Mouse (Mus musculus): ENCODE measurements around the gene Sept1. TPM values are rescaled to one million over a fixed set of nuclear protein-coding genes. Genes with fewer than 3 reads are reported as not detected.

The Sept1 gene
- total and polyA plus RNA-seq, 3 experiments: 30.6 to 116 TPM; not detected in 1

GRCm38 (mm10) chr7:127253821-127254769 is 21.2 kb upstream of the Sept1 start (continued):
- TF ChIP-seq POLR2AphosphoS2 (IDR thresholded peaks at IDR 0.05; ENCODE audit: low read length) (peak; percentile 61; the same call in 1 of the 2 replicates), EP300 (IDR thresholded peaks at IDR 0.05; ENCODE audit: low read depth in 1 of 2, low read length in 2 of 2) (no peak), USF1 (IDR thresholded peaks at IDR 0.05; ENCODE audit: low read depth, low read length) (peak; percentile 32; the same call in 1 of the 2 replicates), RAD21 (IDR thresholded peaks at IDR 0.05; ENCODE audit: low read depth, low read length) (no peak), SIN3A (IDR thresholded peaks at IDR 0.05; ENCODE audit: low read length) (peak; percentile 44; the same call in 1 of the 2 replicates), POLR2A (IDR thresholded peaks at IDR 0.05; ENCODE audit: control insufficient read depth in 1 of 2, insufficient read depth in 1 of 2, low read depth in 1 of 2, low read length in 2 of 2, poor library complexity in 1 of 2) (peak; percentile 48 to 64; a peak in 1 of 4 replicates), ZKSCAN1 (IDR thresholded peaks at IDR 0.05; ENCODE audit: low read depth, low read length) (no peak), BHLHE40 (IDR thresholded peaks at IDR 0.05; ENCODE audit: borderline replicate concordance, low read depth, low read length) (no peak), NRF1 (IDR thresholded peaks at IDR 0.05; ENCODE audit: insufficient read depth, low read depth, low read length, poor library complexity, severe bottlenecking) (peak; percentile 78), TCF12 (IDR thresholded peaks at IDR 0.05; ENCODE audit: low read depth, low read length) (no peak)

GRCm38 (mm10) chr7:127253341-127253740 is 20.4 kb upstream of the Sept1 start:
- Histone ChIP-seq H3K27me3 (ENCODE audit: control insufficient read depth in 1 of 2, insufficient read depth in 2 of 2, low read length in 2 of 2) (no peaks in the 10 kb centered on the region), H3K9ac (ENCODE audit: control insufficient read depth, low read depth, low read length, poor library complexity, severe bottlenecking) (no peak overlapping the region), H3K79me2 (ENCODE audit: control insufficient read depth, insufficient read depth, low read length, poor library complexity) (no peaks in the 10 kb centered on the region; the same call in 1 of the 2 replicates), H3K4me3 (ENCODE audit: control insufficient read depth in 1 of 2, insufficient read depth in 1 of 2, low read depth in 2 of 2, low read length in 2 of 2) (no peak overlapping the region), H3K9me3 (replicated peaks; ENCODE audit: insufficient read depth, low read length) (no peaks in the 10 kb centered on the region), H3K27ac (ENCODE audit: control insufficient read depth, low read depth, low read length) (no peak overlapping the region), H3K4me1 (ENCODE audit: control insufficient read depth in 1 of 2, insufficient read depth in 2 of 2, low read length in 2 of 2) (peaks cover 4 to 15% of the 10 kb centered on the region in 2 experiments; a peak in 3 of 4 replicates), H3K36me3 (ENCODE audit: control insufficient read depth in 1 of 2, insufficient read depth in 2 of 2, low read length in 2 of 2) (peaks cover 5 to 13% of the 10 kb centered on the region in 2 experiments)
- TF ChIP-seq SIN3A (IDR thresholded peaks at IDR 0.05; ENCODE audit: low read length) (no peak), TBP (IDR thresholded peaks at IDR 0.05; ENCODE audit: low read depth, low read length) (no peak), MXI1 (IDR thresholded peaks at IDR 0.05; ENCODE audit: low read depth, low read length) (no peak), NELFE (IDR thresholded peaks at IDR 0.05; ENCODE audit: low read depth, low read length) (no peak), ZC3H11A (IDR thresholded peaks at IDR 0.05; ENCODE audit: low read depth, low read length) (no peak), MAFK (IDR thresholded peaks at IDR 0.05; ENCODE audit: borderline replicate concordance, low read depth, low read length) (no peak), NRF1 (IDR thresholded peaks at IDR 0.05; ENCODE audit: insufficient read depth, low read depth, low read length, poor library complexity, severe bottlenecking) (no peak), E2F4 (IDR thresholded peaks at IDR 0.05; ENCODE audit: borderline replicate concordance, low read depth, low read length) (no peak), MAX (IDR thresholded peaks at IDR 0.05; ENCODE audit: low read length) (no peak), USF2 (IDR thresholded peaks at IDR 0.05; ENCODE audit: borderline replicate concordance in 1 of 2, insufficient read depth in 1 of 2, low read depth in 1 of 2, low read length in 2 of 2) (no peak), CHD2 (IDR thresholded peaks at IDR 0.05; ENCODE audit: low read length) (no peak), ETS1 (IDR thresholded peaks at IDR 0.05; ENCODE audit: low read depth, low read length) (no peak), RCOR1 (IDR thresholded peaks at IDR 0.05; ENCODE audit: low read depth, low read length) (no peak), MAZ (IDR thresholded peaks at IDR 0.05; ENCODE audit: low read depth, low read length) (no peak), USF1 (IDR thresholded peaks at IDR 0.05; ENCODE audit: low read depth, low read length) (no peak), SMC3 (IDR thresholded peaks at IDR 0.05; ENCODE audit: low read depth, low read length) (no peak), MYB (IDR thresholded peaks at IDR 0.05; ENCODE audit: low read depth, low read length) (no peak), EP300 (IDR thresholded peaks at IDR 0.05; ENCODE audit: low read depth in 1 of 2, low read length in 2 of 2) (no peak)
- DNase-seq (ENCODE audit: low read depth, low spot score): no peak

Measured in MEL (cell line).